Mouse (Mus musculus) embryonic facial prominence, embryonic 11.5 days (tissue): Measurements from ENCODE around the gene Rassf3. TPM values are rescaled to one million over a fixed set of nuclear protein-coding genes. Genes with fewer than 3 reads are reported as not detected.
A peak's percentile ranks its signal among the peaks of the same experiment; 100 is the strongest.

Source experiments
- ATAC-seq: fragments of 200-750 bp; cut with Nextera tagmentation; replicated peaks from 2 replicates; pipeline ENCODE4 v1.8.0; 2017; ENCODE audit warnings: low read depth; ENCODE audit not compliant: insufficient number of reproducible peaks, low FRiP score, low TSS enrichment
- DNase-seq: peaks from one replicate; pipeline ENCODE4 v3.0.0-alpha.2; 2015; ENCODE audit warnings: low spot score
- H3K27ac ChIP-seq: fragments of 300-500 bp; sonication (generic); replicated peaks from 2 replicates; pipeline ENCODE4 v1.5.1; 2014; ENCODE audit warnings: mild to moderate bottlenecking, low read depth, low read length, control low read depth
- H3K27me3 ChIP-seq: fragments of 300-500 bp; sonication (generic); 2 replicates; pipeline ENCODE4 v1.6.1; 2014; ENCODE audit warnings: mild to moderate bottlenecking, low read length, moderate library complexity, mixed read lengths; ENCODE audit not compliant: control insufficient read depth, insufficient read depth
- H3K36me3 ChIP-seq: fragments of 300-500 bp; sonication (generic); replicated peaks from 2 replicates; pipeline ENCODE4 v1.6.1; 2014; ENCODE audit warnings: low read depth, mild to moderate bottlenecking, low read length, moderate library complexity, mixed read lengths; ENCODE audit not compliant: control insufficient read depth, insufficient read depth
- H3K4me1 ChIP-seq: fragments of 300-500 bp; sonication (generic); 2 replicates; pipeline ENCODE4 v1.6.1; 2014; ENCODE audit warnings: low read length, mixed read lengths; ENCODE audit not compliant: control insufficient read depth, insufficient read depth
- H3K4me2 ChIP-seq: fragments of 300-500 bp; sonication (generic); 2 replicates; pipeline ENCODE4 v1.6.1; 2014; ENCODE audit warnings: low read depth, mild to moderate bottlenecking, control low read depth, low read length, moderate library complexity
- H3K4me3 ChIP-seq: fragments of 300-500 bp; sonication (generic); 2 replicates; pipeline ENCODE4 v1.5.1; 2014; ENCODE audit warnings: low read depth, low read length, control low read depth
- H3K9ac ChIP-seq: fragments of 300-500 bp; sonication (generic); replicated peaks from 2 replicates; pipeline ENCODE4 v1.6.1; 2014; ENCODE audit warnings: mild to moderate bottlenecking, control low read depth, low read length
- H3K9me3 ChIP-seq: fragments of 300-500 bp; sonication (generic); replicated peaks from 2 replicates; pipeline ENCODE4 v1.6.1; 2016; ENCODE audit warnings: mild to moderate bottlenecking, low read length, inconsistent platforms, mixed read lengths; ENCODE audit not compliant: control insufficient read depth
- WGBS: fragments of 180-500 bp; shearing (Covaris S2); extraction: QIAGEN DNeasy Blood & Tissue Kit; methylation state at CpG from one replicate; pipeline ENCODE4 v1.1.7; 2014; 5-methylcytosine and 5-hydroxymethylcytosine counted together
- polyA plus RNA-seq: library from polyadenylated mRNA; unstranded; fragments of >200 nt; fragmentation: Nextera tagmentation; extraction: Ambion mirVana; gene quantifications from 2 replicates; pipeline ENCODE4 v1.2.1, GENCODE M21; 2014

The Rassf3 gene
- polyA plus RNA-seq, 1 experiment from 2014 or later = 21.4 TPM

GRCm38 (mm10) chr10:121486350-121486749, 10.2 kb upstream of the Rassf3 start:
- no peaks in the 10 kb centered on the region for H3K27me3 ChIP-seq
- 89% methylated on average over 9 of the region's 9 CpGs for WGBS
- no peak overlapping the region for H3K9ac ChIP-seq
- no peaks in the 10 kb centered on the region for H3K4me1 ChIP-seq
- H3K9me3 ChIP-seq = no peaks in the 10 kb centered on the region
- no peak overlapping the region for H3K27ac ChIP-seq
- H3K4me3 ChIP-seq = no peak overlapping the region
- no peak overlapping the region for H3K4me2 ChIP-seq
- DNase-seq (no peak), ATAC-seq (no peak)
- H3K36me3 ChIP-seq = no peaks in the 10 kb centered on the region

GRCm38 (mm10) chr10:121483364-121483763, 7.2 kb upstream of the Rassf3 start:
- Histone ChIP-seq H3K9me3 (no peaks in the 10 kb centered on the region), H3K27ac (no peak overlapping the region), H3K4me1 (no peaks in the 10 kb centered on the region), H3K27me3 (no peaks in the 10 kb centered on the region), H3K4me2 (no peak overlapping the region), H3K9ac (no peak overlapping the region), H3K36me3 (no peaks in the 10 kb centered on the region), H3K4me3 (no peak overlapping the region)
- ATAC-seq (no peak), DNase-seq (no peak)
- WGBS = 61% methylated on average over 1 of the region's 1 CpGs

GRCm38 (mm10) chr10:121481141-121481540, 5.0 kb upstream of the Rassf3 start:
- ATAC-seq = no peak
- no peak overlapping the region for H3K4me3 ChIP-seq
- WGBS = 93% methylated on average over 10 of the region's 10 CpGs
- no peaks in the 10 kb centered on the region for H3K9me3 ChIP-seq
- DNase-seq = no peak
- no peak overlapping the region for H3K4me2 ChIP-seq
- H3K36me3 ChIP-seq = no peaks in the 10 kb centered on the region
- no peaks in the 10 kb centered on the region for H3K4me1 ChIP-seq
- no peak overlapping the region for H3K27ac ChIP-seq
- no peak overlapping the region for H3K9ac ChIP-seq
- H3K27me3 ChIP-seq = no peaks in the 10 kb centered on the region

- Histone ChIP-seq H3K36me3 (no peaks in the 10 kb centered on the region), H3K4me3 (no peak overlapping the region), H3K9ac (no peak overlapping the region), H3K4me2 (no peak overlapping the region), H3K27ac (no peak overlapping the region), H3K9me3 (no peaks in the 10 kb centered on the region), H3K4me1 (no peaks in the 10 kb centered on the region), H3K27me3 (no peaks in the 10 kb centered on the region)
- no peak for ATAC-seq
- DNase-seq = no peak
- 94% methylated on average over 1 of the region's 1 CpGs for WGBS
Observed at GRCm38 (mm10) chr10:121479987-121480386, 3.8 kb upstream of the Rassf3 start.

GRCm38 (mm10) chr10:121477433-121477832, 1.3 kb upstream of the Rassf3 start:
- no peaks in the 10 kb centered on the region for H3K4me1 ChIP-seq
- H3K27me3 ChIP-seq = no peaks in the 10 kb centered on the region

GRCm38 (mm10) chr10:121476968-121477337, 806 bp upstream of the Rassf3 start:
- WGBS = 12% methylated on average over 8 of the region's 8 CpGs
- peak overlapping the region; percentile 42; the same call in 1 of the 2 replicates for H3K4me2 ChIP-seq
- peak overlapping the region; percentile 51; the same call in 1 of the 2 replicates for H3K9ac ChIP-seq
- no peak for DNase-seq
- H3K36me3 ChIP-seq = no peaks in the 10 kb centered on the region
- peak overlapping the region; percentile 70 for H3K4me3 ChIP-seq
- H3K27ac ChIP-seq = no peak overlapping the region
- H3K9me3 ChIP-seq = no peaks in the 10 kb centered on the region
- ATAC-seq = 0 out of 2 replicates have a peak, but pooled peaks have one; percentile 5
- no peaks in the 10 kb centered on the region for H3K4me1 ChIP-seq
- H3K27me3 ChIP-seq = no peaks in the 10 kb centered on the region

More at GRCm38 (mm10) chr10:121477433-121477832, 1.3 kb upstream of the Rassf3 start:
- DNase-seq (no peak), ATAC-seq (no peak)
- H3K4me2 ChIP-seq = peak overlapping the region; percentile 16; the same call in 1 of the 2 replicates
- no peaks in the 10 kb centered on the region for H3K36me3 ChIP-seq
- no peak overlapping the region for H3K4me3 ChIP-seq
- H3K9ac ChIP-seq = peak overlapping the region; percentile 51; the same call in 1 of the 2 replicates
- H3K27ac ChIP-seq = 0 out of 2 replicates have a peak overlapping the region, but pooled peaks have one; percentile 32
- 14% methylated on average over 10 of the region's 10 CpGs for WGBS
- no peaks in the 10 kb centered on the region for H3K9me3 ChIP-seq

- H3K27ac ChIP-seq = peak overlapping the region; percentile 43
- no peaks in the 10 kb centered on the region for H3K36me3 ChIP-seq
- no peaks in the 10 kb centered on the region for H3K27me3 ChIP-seq
- H3K9me3 ChIP-seq = no peaks in the 10 kb centered on the region
- peak overlapping the region; percentile 76 for H3K4me2 ChIP-seq
- WGBS = under 1% methylated on average over 43 of the region's 45 CpGs
- DNase-seq (peak; percentile 70), ATAC-seq (peak; percentile 54)
- no peaks in the 10 kb centered on the region for H3K4me1 ChIP-seq
- H3K4me3 ChIP-seq = peak overlapping the region; percentile 70
- H3K9ac ChIP-seq = peak overlapping the region; percentile 74
Observed at GRCm38 (mm10) chr10:121475672-121476146, 438 bp downstream of the Rassf3 start.

GRCm38 (mm10) chr10:121475101-121475671, 961 bp downstream of the Rassf3 start:
- ATAC-seq = no peak
- no peaks in the 10 kb centered on the region for H3K36me3 ChIP-seq
- peak overlapping the region; percentile 70 for H3K4me3 ChIP-seq
- WGBS = under 1% methylated on average over 31 of the region's 31 CpGs
- peak overlapping the region; percentile 43; the same call in 1 of the 2 replicates for H3K27ac ChIP-seq
- no peaks in the 10 kb centered on the region for H3K4me1 ChIP-seq
- no peaks in the 10 kb centered on the region for H3K27me3 ChIP-seq
- no peak for DNase-seq
- H3K9me3 ChIP-seq = no peaks in the 10 kb centered on the region
- H3K9ac ChIP-seq = peak overlapping the region; percentile 74
- peak overlapping the region; percentile 76 for H3K4me2 ChIP-seq
